In genomic region chr2:152344361-152344760, GRCm38 (mm10) we compare ENCODE assay signal across 7 mouse cellular contexts. TPM values are rescaled to one million over a fixed set of nuclear protein-coding genes. Genes with fewer than 3 reads are reported as not detected.
A peak's percentile ranks its signal among the peaks of the same experiment; 100 is the strongest.
DNase-seq lines count a peak whose midpoint lies in the region; ATAC-seq and TF ChIP-seq lines count a peak whose summit lies in the region.

No protein-coding gene starts in this region.

- H3K4me3 ChIP-seq in CH12.LX (replicated peaks in 1 of 3; ENCODE audit: low read depth in 2 of 3, low read length in 2 of 3, poor library complexity in 1 of 3) = no peak overlapping the region
- peak overlapping the region; percentile 82 for H3K4me3 ChIP-seq in bone marrow macrophage, adult 2 months (ENCODE audit: insufficient read depth, low read length)
- peak overlapping the region; percentile 63 for H3K4me3 ChIP-seq in liver, postnatal 0 days (ENCODE audit: low read depth, low read length)

- TF ChIP-seq EP300 in CH12.LX (IDR thresholded peaks at IDR 0.05; ENCODE audit: low read length) = no peak
- no peak for TF ChIP-seq EP300 in liver, postnatal 0 days (IDR thresholded peaks at IDR 0.05; ENCODE audit: low read depth)

- H3K79me2 ChIP-seq in CH12.LX (replicated peaks; ENCODE audit: control insufficient read depth, extremely low read depth, insufficient read depth, poor library complexity, severe bottlenecking) = peaks cover 5% of the 10 kb centered on the region

- TF ChIP-seq RAD21 in CH12.LX (IDR thresholded peaks at IDR 0.05; ENCODE audit: low read depth, low read length) = no peak

- no peak for TF ChIP-seq POLR2A in CH12.LX (IDR thresholded peaks at IDR 0.05; ENCODE audit: low read depth, low read length)
- no peak for TF ChIP-seq POLR2A in bone marrow macrophage, adult 2 months (IDR thresholded peaks at IDR 0.05; ENCODE audit: borderline replicate concordance, low read depth, low read length)

- 10% methylated on average over 10 of the region's 10 CpGs for WGBS in liver, postnatal 0 days (ENCODE audit: insufficient replicate concordance)

- H3K9ac ChIP-seq in CH12.LX (ENCODE audit: insufficient read depth, low read depth) = peak overlapping the region; percentile 63
- peak overlapping the region; percentile 80 for H3K9ac ChIP-seq in liver, postnatal 0 days (replicated peaks)

- ATAC-seq in liver, postnatal 0 days = peak; percentile 16

- H3K27me3 ChIP-seq in CH12.LX (replicated peaks) = no peaks in the 10 kb centered on the region
- no peaks in the 10 kb centered on the region for H3K27me3 ChIP-seq in liver, postnatal 0 days (ENCODE audit: insufficient read depth, low read length)

- dilution Hi-C loops in CH12.LX (cut with MboI; ENCODE audit: extremely low pct_ligation_motif_present, extremely low pct_unique_long_range_greater_than_20kb, low sequenced_read_pairs) = no loop called here

- H3K4me1 ChIP-seq in CH12.LX (ENCODE audit: control insufficient read depth in 1 of 2, insufficient read depth in 2 of 2) = peaks cover 23 to 46% of the 10 kb centered on the region in 2 experiments
- H3K4me1 ChIP-seq in bone marrow macrophage, adult 2 months (ENCODE audit: control insufficient read depth, insufficient read depth, low read length) = peaks cover 23% of the 10 kb centered on the region
- peaks cover 26% of the 10 kb centered on the region for H3K4me1 ChIP-seq in liver, postnatal 0 days (ENCODE audit: insufficient read depth)

- intact Hi-C loops in heart, postnatal 14 days (cut with DNase I) = loop anchor here (5.0 kb wide), 1 partner anchor 237 kb away; the partner anchor contains the start of gene Srxn1

- H3K27ac ChIP-seq in CH12.LX (ENCODE audit: insufficient read depth, low read depth) = peak overlapping the region; percentile 24
- no peak overlapping the region for H3K27ac ChIP-seq in bone marrow macrophage, adult 2 months (ENCODE audit: insufficient read depth, low read depth, low read length)
- H3K27ac ChIP-seq in liver, postnatal 0 days (ENCODE audit: low read depth) = peak overlapping the region; percentile 88

- no peak for DNase-seq in CH12.LX (ENCODE audit: extremely low read depth)
- peak; percentile 32 to 35 for DNase-seq in heart, postnatal 14 days
- DNase-seq in liver, postnatal 0 days = no peak
- peak; percentile 16 for DNase-seq in retina, embryonic 14.5 days (ENCODE audit: low spot score)
- DNase-seq in left cerebral cortex, adult 11 months (ENCODE audit: low spot score) = no peak
- DNase-seq in cerebellum, postnatal 25 days = no peak

- H3K9me3 ChIP-seq in CH12.LX (replicated peaks; ENCODE audit: low read length) = no peaks in the 10 kb centered on the region
- H3K9me3 ChIP-seq in liver, postnatal 0 days (ENCODE audit: low read length) = no peaks in the 10 kb centered on the region

- in situ Hi-C loops in CH12.LX (cut with MboI; ENCODE audit: low pct_ligation_motif_present, low pct_unique_long_range_greater_than_20kb, low sequenced_read_pairs) = no loop called here

- H3K4me2 ChIP-seq in CH12.LX (ENCODE audit: insufficient read depth, low read depth, poor library complexity, severe bottlenecking) = peak overlapping the region; percentile 11
- H3K4me2 ChIP-seq in liver, postnatal 0 days (ENCODE audit: low read depth, low read length) = peak overlapping the region; percentile 98

- TF ChIP-seq CTCF in CH12.LX (conservative IDR thresholded peaks at IDR 0.05 in 1 of 2, IDR thresholded peaks at IDR 0.05 in 1 of 2; ENCODE audit: low read depth in 2 of 2, low read length in 2 of 2) = no peak
- no peak for TF ChIP-seq CTCF in bone marrow macrophage, adult 2 months (IDR thresholded peaks at IDR 0.05; ENCODE audit: low read depth, low read length)
- no peak for TF ChIP-seq CTCF in liver, postnatal 0 days (IDR thresholded peaks at IDR 0.05; ENCODE audit: low read depth)

- peaks cover 28 to 32% of the 10 kb centered on the region in 2 experiments for H3K36me3 ChIP-seq in CH12.LX (replicated peaks in 1 of 2; ENCODE audit: control insufficient read depth in 1 of 2, insufficient read depth in 1 of 2, low read length in 1 of 2)
- no peaks in the 10 kb centered on the region; the same call in 1 of the 2 replicates for H3K36me3 ChIP-seq in liver, postnatal 0 days (replicated peaks; ENCODE audit: insufficient read depth, low read length)

TF ChIP-seq in CH12.LX, 34 proteins besides CTCF, POLR2A, EP300 and RAD21:
- TF ChIP-seq USF2 (conservative IDR thresholded peaks at IDR 0.05; ENCODE audit: low read depth, low read length) (no peak), MAFK (IDR thresholded peaks at IDR 0.05; ENCODE audit: insufficient replicate concordance, low read length) (no peak), RCOR1 (conservative IDR thresholded peaks at IDR 0.05; ENCODE audit: low read depth, low read length) (0 out of 2 replicates have a peak, but pooled peaks have one; percentile 27), HCFC1 (IDR thresholded peaks at IDR 0.05; ENCODE audit: low read depth, low read length) (no peak), CHD1 (IDR thresholded peaks at IDR 0.05; ENCODE audit: low read depth, low read length) (0 out of 2 replicates have a peak, but pooled peaks have one; percentile 60), TCF12 (IDR thresholded peaks at IDR 0.05; ENCODE audit: low read depth, low read length) (no peak)

RNA-seq across cellular contexts. Expression of gene Trib3, which starts 0.5 kb away (rescaled TPM):
- 16.5 and 56.9 TPM in 2 replicates for total RNA-seq in CH12.LX (2012; rRNA removed)
- 18.2 and 30.0 TPM in 2 replicates for total RNA-seq in CH12.LX (2014; rRNA removed)
- polyA plus RNA-seq in CH12.LX (2012; ENCODE audit: insufficient read length, low read depth) = 23.7 and 25.1 TPM in 2 replicates
- polyA plus RNA-seq in bone marrow macrophage, adult 2 months (2012; ENCODE audit: insufficient read depth, insufficient read length, missing spikeins) = 1.5 and 1.9 TPM in 2 replicates
- total RNA-seq in heart, postnatal 14 days (2021) = 1 to 10 TPM; 3.2 to 3.4 TPM
- 4.1 and 5.5 TPM in 2 replicates for polyA plus RNA-seq in liver, postnatal 0 days (2015; fragmentation: Nextera tagmentation; extraction: Ambion mirVana)

RNA-seq across cellular contexts. Expression of gene Rbck1, which starts 11.9 kb away (rescaled TPM):
- total RNA-seq in CH12.LX (2012; rRNA removed) (118 and 134 TPM in 2 replicates), CH12.LX (2014; rRNA removed) (98.0 and 109 TPM in 2 replicates)
- polyA plus RNA-seq in CH12.LX (2012; ENCODE audit: insufficient read length, low read depth) = 133 and 143 TPM in 2 replicates
- 55.3 and 57.2 TPM in 2 replicates for polyA plus RNA-seq in bone marrow macrophage, adult 2 months (2012; ENCODE audit: insufficient read depth, insufficient read length, missing spikeins)
- 10 to 100 TPM; 69.1 to 71.2 TPM for total RNA-seq in heart, postnatal 14 days (2021)
- 30.2 and 31.0 TPM in 2 replicates for polyA plus RNA-seq in liver, postnatal 0 days (2015; fragmentation: Nextera tagmentation; extraction: Ambion mirVana)

RNA-seq across cellular contexts. Expression of gene Nrsn2, which starts 32.1 kb away (rescaled TPM):
- total RNA-seq in CH12.LX (2012; rRNA removed) (not detected in 2 replicates), CH12.LX (2014; rRNA removed) (not detected in 2 replicates)
- polyA plus RNA-seq in CH12.LX (2012; ENCODE audit: insufficient read length, low read depth) = not detected in 2 replicates
- not detected in 2 replicates for polyA plus RNA-seq in bone marrow macrophage, adult 2 months (2012; ENCODE audit: insufficient read depth, insufficient read length, missing spikeins)
- total RNA-seq in heart, postnatal 14 days (2021) = not detected
- not detected in 2 replicates for polyA plus RNA-seq in liver, postnatal 0 days (2015; fragmentation: Nextera tagmentation; extraction: Ambion mirVana)

RNA-seq across cellular contexts. Expression of gene Tbc1d20, which starts 50.7 kb away (rescaled TPM):
- 14.3 and 15.9 TPM in 2 replicates for total RNA-seq in CH12.LX (2012; rRNA removed)
- total RNA-seq in CH12.LX (2014; rRNA removed) = 13.1 and 17.0 TPM in 2 replicates
- polyA plus RNA-seq in CH12.LX (2012; ENCODE audit: insufficient read length, low read depth) = 22.0 and 22.5 TPM in 2 replicates
- polyA plus RNA-seq in bone marrow macrophage, adult 2 months (2012; ENCODE audit: insufficient read depth, insufficient read length, missing spikeins) = 60.1 and 63.6 TPM in 2 replicates
- 10 to 100 TPM; 47.5 to 52.1 TPM for total RNA-seq in heart, postnatal 14 days (2021)
- 7.8 and 8.3 TPM in 2 replicates for polyA plus RNA-seq in liver, postnatal 0 days (2015; fragmentation: Nextera tagmentation; extraction: Ambion mirVana)

RNA-seq across cellular contexts. Expression of gene Sox12, which starts 53.5 kb away (rescaled TPM):
- total RNA-seq in CH12.LX (2012; rRNA removed) (not detected in 2 replicates), CH12.LX (2014; rRNA removed) (not detected in 2 replicates)
- 0.09 TPM in 1 of 2 replicates, not detected in the other for polyA plus RNA-seq in CH12.LX (2012; ENCODE audit: insufficient read length, low read depth)
- 0.44 and 0.51 TPM in 2 replicates for polyA plus RNA-seq in bone marrow macrophage, adult 2 months (2012; ENCODE audit: insufficient read depth, insufficient read length, missing spikeins)
- total RNA-seq in heart, postnatal 14 days (2021) = 10 to 100 TPM; 14.4 to 15.5 TPM
- 1.2 and 1.3 TPM in 2 replicates for polyA plus RNA-seq in liver, postnatal 0 days (2015; fragmentation: Nextera tagmentation; extraction: Ambion mirVana)

Comparison
In these comparisons a context has a peak if more than half of its experiments do, and no peak if none do; other contexts are left out.
1. DNase-seq: peak in heart, postnatal 14 days (2 of 2) and retina, embryonic 14.5 days (single experiment); none in CH12.LX (single experiment), liver, postnatal 0 days (single experiment), left cerebral cortex, adult 11 months (single experiment) and cerebellum, postnatal 25 days (0 of 2).
2. H3K4me3 ChIP-seq: peak in bone marrow macrophage, adult 2 months (single experiment) and liver, postnatal 0 days (single experiment); none in CH12.LX (0 of 3).